Mouse (Mus musculus) bone marrow macrophage, adult 2 months (primary cell): ENCODE results near the gene Neurl1a.

Experiments
- CTCF ChIP-seq: IDR thresholded peaks from 2 replicates; pipeline ENCODE4 v1.5.1; 2012; ENCODE audit warnings: low read depth, mild to moderate bottlenecking, low read length, moderate library complexity
- POLR2A ChIP-seq: IDR thresholded peaks from 2 replicates; pipeline ENCODE4 v1.6.1; 2012; ENCODE audit warnings: mild to moderate bottlenecking, low read depth, low read length, borderline replicate concordance

GRCm38 (mm10) chr19:47152062-47152369 is 26.6 kb upstream of the Neurl1a start:
- no peak for TF ChIP-seq POLR2A
- no peak for TF ChIP-seq CTCF
